Mouse (Mus musculus) embryo, embryonic 9.5 days (tissue): ENCODE results near the gene Dip2b.

ENCODE experiments used
- DNase-seq: peaks from one replicate; pipeline ENCODE4 v3.0.0-alpha.2; 2017; ENCODE audit errors: extremely low spot score

Dip2b gene

DNA sequence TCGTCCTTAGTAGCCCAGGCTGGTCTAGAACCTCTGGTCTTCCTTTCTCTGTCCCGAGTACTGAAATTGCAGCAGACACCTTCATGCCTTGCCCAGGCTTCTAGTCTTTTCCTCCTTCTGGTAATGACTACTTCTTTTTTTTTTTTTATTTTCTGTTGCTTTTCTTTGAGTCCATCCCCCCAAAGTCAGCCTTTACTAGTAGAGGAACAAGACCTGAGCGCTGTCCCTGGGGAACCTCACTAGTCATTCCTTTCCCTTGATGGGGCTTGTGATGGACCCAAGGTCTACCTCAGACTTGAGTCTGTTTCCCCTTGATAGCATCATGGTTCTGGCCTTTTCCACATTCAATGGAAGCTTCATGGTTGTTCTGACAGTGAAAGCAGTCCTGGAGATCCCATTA is 179.6 kb downstream of the Dip2b start:
- no peak for DNase-seq

DNA sequence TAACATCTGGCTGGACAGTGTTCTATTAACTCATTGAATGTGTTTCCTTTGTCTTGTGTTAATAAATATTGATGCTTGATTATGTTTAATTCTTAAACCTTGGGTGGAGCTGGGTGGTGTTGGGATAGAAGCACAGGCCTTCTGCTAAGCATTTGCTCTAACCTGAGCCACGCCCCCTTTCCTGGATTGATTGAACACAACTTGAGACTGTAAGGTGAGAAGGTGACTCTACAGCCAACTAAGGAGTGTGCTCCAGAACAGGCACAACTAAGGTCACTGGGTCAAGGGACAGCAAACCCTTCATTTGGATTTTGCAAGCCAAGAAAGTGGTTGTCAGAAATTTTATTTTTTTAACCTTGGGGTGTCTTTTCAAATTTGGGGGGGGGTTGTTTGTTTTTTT is 180.9 kb downstream of the Dip2b start:
- no peak for DNase-seq

DNA sequence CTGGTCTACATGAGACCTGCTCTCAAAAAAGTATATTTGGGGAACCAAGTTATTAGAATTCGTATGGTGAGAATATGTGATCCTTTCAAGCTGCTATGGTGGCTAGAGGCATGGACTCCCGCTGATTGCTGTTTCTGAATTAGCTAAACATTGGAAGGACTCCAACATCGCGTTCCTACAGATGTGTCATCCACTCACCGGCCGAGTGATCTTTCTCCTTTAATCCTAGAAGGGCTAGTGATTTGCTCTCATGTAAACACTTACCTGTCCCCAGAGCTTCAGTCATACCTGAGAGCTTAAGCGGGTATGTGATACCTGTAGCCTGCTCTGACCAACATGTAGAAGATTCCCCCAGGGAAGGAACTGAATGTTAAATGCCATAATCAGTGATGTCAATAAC is 182.5 kb downstream of the Dip2b start:
- DNase-seq: no peak

DNA sequence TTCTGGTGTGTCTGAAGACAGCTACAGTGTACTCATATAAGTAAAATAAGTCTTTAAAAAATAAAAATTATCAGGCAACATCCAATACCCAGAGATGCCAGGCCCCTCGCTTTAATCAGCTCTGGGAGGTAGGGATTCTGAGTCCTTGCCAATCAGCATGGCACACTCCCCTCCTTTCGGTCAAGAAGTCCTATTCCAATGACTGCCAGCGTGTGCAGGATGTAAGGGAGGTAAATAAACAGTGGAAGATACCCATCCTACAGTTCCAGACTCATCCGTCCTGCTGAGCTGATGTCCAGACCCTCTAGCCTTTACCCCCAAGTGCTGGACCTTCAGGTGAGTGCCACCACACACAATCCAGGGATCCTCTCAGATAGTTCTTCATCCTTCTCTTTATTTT is 186.9 kb downstream of the Dip2b start:
- DNase-seq: no peak

DNA sequence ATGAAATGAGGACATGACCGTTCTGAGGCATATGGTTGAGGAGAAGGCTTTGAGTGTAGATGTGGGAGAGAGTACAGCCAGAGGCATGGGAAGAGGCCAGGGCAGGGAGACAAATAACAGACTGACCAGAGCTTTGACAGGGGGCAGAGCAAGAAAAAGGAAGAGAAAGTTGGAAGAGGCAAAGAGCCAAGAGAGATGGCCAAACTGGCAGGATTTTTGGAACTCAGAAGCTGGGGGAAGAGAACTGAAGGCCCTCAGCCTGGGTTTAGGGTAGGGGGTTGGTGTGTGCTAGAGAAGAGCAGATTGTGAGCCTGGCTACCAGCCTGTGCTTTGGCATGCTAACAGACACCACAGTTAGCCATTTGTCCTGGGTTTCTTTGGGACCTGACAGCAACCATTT is 187.4 kb downstream of the Dip2b start:
- no peak for DNase-seq

DNA sequence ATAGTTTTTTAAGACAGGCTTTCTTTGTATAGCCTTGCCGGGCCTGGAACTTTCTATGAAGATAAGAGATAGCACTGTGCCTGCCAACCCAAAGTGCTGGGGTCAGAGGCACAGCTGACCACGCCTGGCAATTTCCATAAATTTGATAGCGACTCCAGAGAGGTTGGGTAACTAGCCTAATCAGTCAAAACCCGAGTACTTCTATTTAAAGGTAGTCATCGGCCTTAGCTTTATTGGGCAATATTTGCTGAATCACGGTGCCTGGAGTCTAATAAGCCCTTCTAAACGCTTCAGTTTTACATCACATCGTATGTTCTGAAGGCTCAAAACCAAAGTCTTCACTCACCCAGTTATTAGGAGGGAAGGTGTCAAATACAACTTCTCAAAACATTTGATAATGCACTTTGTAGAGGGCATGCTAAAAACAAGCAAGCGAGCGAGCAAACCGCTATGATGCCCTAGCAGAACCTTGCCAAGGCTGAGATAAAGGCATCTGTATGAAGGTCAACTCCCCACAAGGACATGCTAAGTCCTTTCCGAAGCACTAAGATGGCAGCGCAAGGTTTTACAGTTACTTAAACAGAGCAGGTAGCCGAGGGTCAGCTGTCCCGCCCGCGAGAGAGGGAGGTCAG is 188.7 kb downstream of the Dip2b start:
- DNase-seq: peak; percentile 32

DNA sequence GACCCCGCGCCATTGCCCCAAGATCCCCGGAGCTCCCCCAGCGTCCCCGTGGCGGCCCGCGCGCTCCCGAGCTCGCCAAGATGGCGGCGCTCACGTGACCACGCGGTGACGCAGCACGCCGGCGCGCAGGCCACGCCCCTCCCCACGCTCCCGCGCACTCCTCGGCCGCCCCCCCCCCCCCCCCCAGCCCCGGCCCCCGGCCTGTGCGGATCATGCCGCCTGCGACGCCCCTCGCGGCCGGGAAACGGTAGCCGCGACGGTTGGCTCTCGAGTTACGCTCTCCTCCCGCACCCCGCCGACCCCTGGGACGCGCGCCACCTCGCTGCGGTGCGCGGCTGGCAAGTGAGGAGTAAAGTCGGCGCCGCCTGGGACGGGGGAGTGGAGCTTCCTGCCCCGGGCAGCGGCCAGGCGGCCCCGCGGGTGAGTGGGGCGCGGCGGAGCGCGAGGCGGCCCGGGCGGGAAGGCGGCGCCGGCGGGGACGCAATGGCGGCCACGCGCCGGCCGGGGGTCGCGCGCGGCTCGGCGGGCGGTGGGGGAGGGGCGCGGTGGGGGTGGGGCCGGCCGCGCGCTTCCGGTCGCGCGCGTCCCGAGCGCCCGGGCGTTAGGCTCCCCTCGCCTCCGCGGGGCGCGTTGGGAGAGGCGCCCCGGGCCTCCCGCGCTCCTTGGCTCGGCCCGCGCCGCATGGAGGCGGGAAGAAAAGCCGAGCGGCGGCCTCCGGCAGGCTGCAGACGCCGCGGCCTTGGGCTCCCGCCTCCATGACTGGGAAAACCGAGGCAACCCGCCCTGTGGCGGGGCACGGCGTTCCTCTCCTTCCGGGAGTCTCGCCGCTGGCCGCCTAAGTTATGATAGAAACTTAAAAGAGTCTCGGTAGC is 189.4 kb downstream of the Dip2b start, which contains the start of gene Atf1:
Gene Atf1 (plus strand): TSS at position 157 of the 872 bp plus-strand sequence.
- DNase-seq: peak; percentile 95

DNA sequence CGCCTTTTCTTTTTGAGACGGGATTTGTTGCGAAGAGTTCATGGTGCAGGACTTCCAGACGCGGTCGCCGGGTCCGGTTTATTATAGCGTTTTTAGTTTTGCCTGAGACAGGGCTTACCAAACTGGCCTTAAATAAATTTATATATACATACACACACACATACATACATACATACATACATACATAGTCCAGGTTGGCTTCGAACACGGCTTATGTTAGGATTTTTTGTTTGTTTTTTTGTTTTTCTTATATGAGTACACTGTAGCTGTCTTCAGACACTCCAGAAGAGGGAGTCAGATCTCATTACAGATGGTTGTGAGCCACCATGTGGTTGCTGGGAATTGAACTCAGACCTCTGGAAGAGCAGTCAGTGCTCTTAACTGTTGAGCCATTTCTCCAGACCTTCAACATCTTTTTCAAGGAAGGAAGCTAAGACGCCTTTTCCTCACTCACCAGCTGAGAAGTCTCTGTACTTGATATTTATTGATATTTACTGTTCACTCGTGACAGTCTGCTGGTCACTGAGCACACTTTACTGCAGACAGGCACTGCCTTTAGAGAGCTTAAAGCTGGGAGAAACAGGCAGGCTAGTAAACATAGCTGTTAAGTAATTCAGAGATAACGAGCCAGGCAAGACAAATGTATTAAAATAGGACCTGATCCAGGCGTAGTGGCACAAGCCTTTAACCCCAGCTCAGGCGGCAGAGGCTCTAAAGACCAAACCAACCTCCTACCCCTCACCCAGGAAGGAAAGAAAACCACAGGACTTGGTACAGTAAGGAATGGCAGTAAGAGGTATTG is 190.3 kb downstream of the Dip2b start:
- DNase-seq: peak; percentile 33

DNA sequence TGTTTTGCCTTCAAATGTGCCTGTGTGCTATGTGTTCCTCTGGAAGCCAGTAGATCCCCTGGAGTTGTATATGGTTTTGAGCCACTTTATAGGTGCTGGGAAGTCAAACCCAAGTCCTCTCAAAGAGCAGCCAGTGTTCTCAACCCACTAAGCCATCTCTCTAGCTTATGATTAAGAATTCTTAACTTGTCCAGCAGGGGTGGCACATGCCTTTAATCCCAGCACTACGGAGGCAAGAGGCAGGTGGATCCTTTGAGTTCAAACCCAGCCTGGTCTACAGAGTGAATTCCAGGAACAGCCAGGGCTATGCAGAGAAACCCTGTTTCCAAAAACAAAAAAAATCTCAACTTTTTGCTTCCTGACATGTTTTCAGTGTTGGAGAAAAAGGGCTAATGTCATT is 192.2 kb downstream of the Dip2b start:
- no peak for DNase-seq

DNA sequence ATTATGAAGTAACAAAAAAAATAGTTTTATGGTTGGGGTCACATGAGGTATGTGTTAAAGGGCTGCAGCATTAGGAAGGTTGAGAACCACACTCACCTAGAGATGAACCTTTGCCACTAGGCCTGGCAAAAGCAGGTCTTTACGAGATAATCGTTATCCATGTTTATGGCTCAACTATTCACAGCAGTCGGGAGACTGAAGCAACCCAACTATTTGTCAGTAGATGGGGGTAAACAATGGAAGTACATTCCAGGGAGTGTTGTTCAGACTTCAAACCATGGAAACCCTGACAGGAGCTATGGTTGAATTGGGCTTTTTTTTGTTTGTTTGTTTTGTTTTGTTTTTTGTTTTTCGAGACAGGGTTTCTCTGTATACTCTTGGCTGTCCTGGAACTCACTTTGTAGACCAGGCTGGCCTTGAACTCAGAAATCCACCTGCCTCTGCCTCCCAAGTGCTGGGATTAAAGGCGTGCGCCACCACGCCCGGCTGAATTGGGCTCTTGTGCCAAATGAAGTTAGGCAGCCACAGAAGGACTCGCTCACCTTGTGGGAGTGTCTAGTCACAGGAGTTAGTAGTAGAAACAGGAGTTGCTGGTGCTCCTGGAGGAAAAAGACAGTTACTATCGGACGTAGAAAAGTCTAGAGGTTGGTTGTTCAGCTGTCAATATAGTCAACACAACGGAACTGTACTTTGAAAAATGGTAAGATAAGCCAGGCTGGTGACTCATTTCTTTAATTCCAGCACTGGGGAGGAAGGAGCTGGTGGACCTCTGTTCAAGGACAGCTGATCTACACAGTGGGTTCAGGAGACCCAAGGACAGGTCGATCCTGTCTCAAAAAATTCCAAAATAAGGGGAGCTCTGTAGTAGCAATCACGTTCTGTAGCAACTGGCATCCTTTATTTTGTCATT is 193.4 kb downstream of the Dip2b start:
- DNase-seq: no peak

DNA sequence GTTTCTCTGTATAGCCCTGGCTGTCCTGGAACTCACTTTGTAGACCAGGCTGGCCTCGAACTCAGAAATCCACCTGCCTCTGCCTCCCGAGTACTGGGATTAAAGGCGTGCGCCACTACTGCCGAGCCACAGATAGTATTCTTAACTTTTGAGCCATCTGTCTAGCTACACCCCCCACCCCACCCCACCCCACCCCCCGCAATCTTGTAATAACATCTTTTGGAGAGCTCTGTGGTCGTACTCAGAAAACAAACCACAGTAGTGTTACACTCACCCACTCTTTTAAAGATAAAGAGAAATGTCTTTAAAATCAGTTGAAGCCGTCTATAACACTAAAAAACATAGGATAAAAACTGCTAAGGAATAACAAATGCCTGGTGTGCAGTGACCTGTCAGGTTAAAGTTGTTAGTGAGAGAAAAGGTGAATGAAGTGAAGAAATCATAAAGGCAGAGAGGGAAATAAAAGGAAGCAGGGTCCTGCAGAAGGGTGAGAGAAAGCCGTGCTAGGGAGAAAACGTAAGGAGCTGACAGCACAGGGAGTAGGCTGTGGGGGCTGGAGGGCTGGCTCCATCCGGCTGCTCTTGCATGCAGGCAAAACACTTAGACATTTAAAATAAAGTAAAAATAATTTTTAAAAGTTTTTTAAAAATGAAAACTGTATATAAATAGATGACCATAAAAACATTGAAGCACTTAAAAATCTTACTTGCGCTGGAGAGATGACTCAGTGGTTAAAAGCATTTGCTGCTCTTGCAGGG is 196.9 kb downstream of the Dip2b start:
- DNase-seq: no peak

DNA sequence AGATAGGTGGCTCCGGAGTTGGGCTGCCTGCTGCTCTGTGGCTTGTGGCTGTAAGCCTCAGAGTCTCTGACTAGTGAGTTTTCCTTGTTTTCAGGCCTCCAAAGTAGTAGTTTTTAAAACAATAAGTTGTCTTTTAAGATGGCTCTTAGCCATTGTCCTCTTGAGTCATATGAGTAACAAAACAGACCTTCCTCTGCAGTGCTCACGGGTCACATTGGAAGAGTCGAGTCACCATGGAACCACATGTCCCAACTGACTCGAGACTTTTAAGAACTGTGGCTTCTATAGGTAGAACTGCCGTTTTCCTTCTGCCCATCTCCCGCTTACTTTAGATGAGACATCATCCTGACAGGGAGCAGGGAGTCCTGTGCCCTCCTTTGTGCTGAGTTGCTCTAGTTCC is 198.5 kb downstream of the Dip2b start:
- no peak for DNase-seq

DNA sequence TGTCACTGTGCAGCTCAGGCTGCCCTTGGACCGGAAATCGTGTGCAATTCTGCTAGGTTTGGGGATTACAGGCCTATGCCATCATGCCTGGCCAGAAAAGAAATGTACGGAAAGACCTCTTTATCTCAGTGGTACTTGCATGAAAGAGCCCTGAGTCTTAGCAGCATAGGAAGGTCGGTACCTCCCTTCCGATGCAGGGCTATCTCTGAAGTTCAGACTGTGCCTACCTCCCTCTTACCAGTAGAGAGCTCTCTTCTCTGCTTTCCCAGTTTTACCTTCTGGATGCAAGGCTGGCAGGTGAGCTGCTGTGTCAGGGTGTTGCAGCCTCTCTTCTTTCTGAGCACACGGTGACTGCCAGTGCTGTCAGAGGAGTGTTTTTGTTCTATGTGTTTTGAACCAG is 203.3 kb downstream of the Dip2b start:
- DNase-seq: no peak

DNA sequence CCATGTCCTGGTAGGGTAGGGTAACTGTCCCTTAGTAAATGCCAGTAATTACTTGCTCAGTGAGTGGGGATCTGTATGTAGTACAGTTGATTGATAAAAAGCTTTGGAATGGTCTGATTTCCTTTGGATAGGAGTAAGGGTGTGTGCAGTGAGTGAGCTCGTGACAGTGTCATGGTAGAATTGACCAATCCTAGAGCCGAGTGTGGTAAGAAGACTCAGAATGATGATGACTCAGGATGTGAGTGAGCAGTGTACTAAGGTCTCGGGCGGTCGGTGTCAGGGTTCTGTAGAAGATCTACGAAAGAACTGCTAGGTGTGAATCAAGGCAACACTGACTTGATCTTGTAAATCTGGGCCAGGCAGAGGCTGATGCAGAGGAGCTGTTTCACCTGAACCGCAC is 207.5 kb downstream of the Dip2b start:
- DNase-seq: no peak

DNA sequence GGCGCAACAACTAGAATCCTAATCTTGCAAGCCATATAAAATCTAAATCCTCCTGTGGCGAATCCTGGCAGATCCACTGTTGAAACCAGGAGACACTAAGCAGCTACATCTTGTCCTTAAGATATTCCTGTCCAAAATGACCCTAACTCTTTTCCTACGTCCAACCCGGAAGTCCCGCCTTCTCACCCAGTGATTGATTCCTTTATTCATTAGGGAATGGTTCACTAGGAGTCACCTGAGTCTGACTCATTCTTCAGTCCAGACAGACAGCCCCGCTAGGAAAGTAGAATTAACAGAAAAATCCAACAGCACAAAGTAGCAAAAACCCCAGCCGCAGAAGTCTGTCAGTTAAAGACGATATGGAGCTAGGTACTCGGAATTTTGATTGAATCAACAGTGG is 208.8 kb downstream of the Dip2b start:
- DNase-seq: no peak

DNA sequence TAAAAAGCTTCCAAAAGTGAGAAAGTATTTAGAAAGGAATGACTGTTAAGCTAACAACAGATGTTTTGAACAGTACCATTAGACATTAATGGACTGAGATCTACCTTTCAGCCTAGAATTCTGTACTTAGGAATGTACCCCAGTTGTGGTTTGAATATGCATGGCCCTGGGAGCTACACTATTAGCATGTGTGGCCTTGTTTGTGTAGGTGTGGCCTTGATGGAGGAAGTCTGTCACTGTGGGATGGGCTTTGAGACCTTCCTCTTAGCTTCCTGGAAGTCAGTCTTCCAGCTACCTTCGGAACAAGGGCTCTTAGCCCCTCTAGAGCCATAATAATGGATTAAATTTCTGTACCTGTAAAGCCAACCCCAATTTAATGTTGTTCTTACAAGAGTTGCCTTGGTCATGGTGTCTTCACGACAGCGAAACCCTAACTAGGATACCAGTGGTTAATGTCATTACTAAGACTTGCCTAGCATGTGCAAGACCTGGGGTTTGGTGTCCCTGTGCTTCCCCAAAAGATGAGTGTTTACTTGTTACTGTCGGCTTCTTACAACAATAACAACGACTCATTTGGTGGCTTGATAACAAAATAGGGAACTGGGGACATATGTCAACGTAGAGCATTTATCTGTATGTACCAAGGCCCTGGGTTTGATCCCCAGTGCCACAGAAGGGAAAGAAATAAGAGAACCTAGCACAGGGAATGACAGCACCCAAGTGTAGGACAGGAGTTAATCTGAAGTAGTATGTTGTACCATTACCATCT is 210.4 kb downstream of the Dip2b start:
- DNase-seq: no peak

DNA sequence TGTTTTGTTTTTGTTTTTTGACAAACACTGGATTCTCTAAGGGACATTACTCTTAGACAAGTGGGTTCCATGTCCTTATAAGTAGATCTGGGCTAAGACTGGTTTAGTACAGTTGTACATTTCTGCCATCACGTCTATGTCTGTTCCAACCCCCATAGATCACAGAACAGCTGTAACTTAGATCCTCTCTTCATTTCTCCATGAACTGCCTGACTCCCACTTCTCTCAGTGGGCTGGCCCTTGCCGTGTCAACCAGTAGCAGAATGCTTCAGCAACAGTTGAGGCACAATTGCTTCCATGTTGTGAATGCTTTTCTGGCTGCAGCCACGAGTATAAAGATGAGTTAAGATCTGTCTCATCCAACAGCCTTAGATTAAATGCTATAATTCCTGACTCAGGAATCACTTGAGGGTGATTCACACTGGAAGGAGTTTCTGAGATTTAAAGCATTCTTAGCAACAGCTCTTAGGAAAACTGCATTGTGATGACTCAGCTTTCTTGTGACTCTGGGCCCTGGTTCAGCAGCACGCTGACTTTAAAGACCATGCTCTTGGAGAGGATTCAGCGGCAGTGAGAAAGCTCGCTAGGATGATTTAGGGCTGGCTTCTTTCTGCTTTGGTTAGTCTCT is 212.8 kb downstream of the Dip2b start:
- no peak for DNase-seq

DNA sequence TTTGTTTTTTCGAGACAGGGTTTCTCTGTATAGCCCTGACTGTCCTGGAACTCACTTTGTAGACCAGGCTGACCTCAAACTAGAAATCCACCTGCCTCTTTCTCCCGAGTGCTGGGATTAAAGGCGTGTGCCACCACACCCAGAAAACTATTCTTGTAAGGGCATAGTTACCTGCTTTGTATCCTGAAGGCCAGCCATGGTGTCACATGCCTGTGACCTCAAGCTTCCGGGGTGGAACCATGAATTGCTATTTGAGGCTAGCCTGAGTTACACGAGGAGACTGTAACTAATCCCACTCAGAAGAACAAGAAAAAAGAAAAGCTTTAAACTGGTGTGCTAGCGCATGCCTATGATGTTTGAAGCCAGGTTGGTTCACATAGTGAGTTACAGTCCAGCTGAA is 217.9 kb downstream of the Dip2b start:
- no peak for DNase-seq

DNA sequence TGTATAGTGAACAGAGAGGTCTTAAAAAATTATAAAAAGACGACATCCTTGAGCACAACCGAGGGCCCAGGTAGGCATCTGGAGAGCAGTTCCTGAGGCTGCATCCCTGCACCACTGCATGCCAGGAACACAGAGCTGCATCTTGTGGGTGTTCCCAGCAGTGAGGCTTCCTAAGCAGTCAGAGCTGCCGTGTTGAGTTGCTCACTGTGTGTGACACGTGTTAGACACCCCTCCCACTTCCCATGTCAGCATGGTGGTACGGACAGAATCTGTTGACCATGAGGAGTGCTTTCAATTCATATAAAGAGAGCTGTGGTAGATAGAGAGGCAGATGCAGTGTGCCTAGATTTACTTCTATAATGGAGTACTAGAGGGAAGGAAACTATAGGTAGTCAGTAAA is 218.8 kb downstream of the Dip2b start:
- DNase-seq: no peak
